Mouse (Mus musculus): ENCODE data around the gene Eif2s3y. TPM values are rescaled to one million over a fixed set of nuclear protein-coding genes. Genes with fewer than 3 reads are reported as not detected.

Gene Eif2s3y
- 10 to 100 TPM in 1 of 2 experiments, not detected in 1; 39.9 TPM for total RNA-seq (2021)
- long read RNA-seq, experiment 1, transcript Eif2s3y-201 (12 exons, 1,836 nt): major isoform, 37 of 49 reads
- long read RNA-seq, experiment 1, transcript Eif2s3y-202 (2 exons, 590 nt): minor isoform, 5 of 49 reads
- long read RNA-seq, experiment 1, partial matches to known transcripts: 1 of 49 reads
- long read RNA-seq, experiment 1, other reads (novel, unspliced or antisense): 6 of 49 reads
- long read RNA-seq, experiment 2: 0 reads

GRCm38 (mm10) chrY:1009882-1010751 lies at the start of gene Eif2s3y:
TSS of gene Eif2s3y (plus strand) at chrY:1010543.
- peak in 1 of 2 experiments; percentile 31 for DNase-seq
- intact Hi-C loops (cut with DNase I): no loop called here

Small RNA genes lying within 50 kb of the gene (microRNA-seq; reads per million reads assigned to microRNA genes)
- 0 reads per million in 2 experiments for gene Gm47281

Other genes starting within 250 kb of the Eif2s3y start
- gene Zfy1, start 213.1 kb upstream of the Eif2s3y start, total RNA-seq (2021): not detected
- gene Uba1y, start 191.9 kb upstream of the Eif2s3y start, total RNA-seq (2021): not detected
- gene Kdm5d, start 112.8 kb upstream of the Eif2s3y start, total RNA-seq (2021): 1 to 10 TPM in 1 of 2 experiments, not detected in 1; 8.2 TPM
- gene Uty, start 235.2 kb downstream of the Eif2s3y start, total RNA-seq (2021): 10 to 100 TPM in 1 of 2 experiments, not detected in 1; 12.5 TPM

All from gastrocnemius, postnatal 36 days (tissue).